Mouse (Mus musculus): ENCODE data around the gene Cep170.

DNA sequence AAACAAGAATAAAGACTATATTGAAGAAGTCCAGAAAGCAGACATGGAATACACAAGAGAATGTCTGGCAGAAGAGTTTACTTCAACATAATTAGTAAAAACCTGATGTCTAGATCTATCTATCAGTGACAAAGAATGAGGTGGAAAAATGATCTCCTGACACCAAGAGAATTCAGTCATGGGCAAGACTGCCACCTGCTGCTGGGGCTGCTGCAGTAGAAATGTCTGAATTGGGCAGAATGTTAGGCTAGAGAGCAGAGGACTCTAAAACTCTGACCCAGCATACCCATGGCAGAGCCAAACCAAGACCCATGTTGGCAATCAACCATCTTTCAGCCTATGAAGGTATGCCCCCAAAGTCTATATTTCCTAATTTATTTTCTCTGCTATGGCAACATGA lies 114.1 kb downstream of the Cep170 start:
- peak; percentile 59 for TF ChIP-seq CTCF (IDR thresholded peaks at IDR 0.05; ENCODE audit: low read depth, low read length)
- no peak for TF ChIP-seq POLR2A (IDR thresholded peaks at IDR 0.05; ENCODE audit: extremely low read depth, insufficient read depth, low read length)
